Mouse (Mus musculus): ENCODE measurements around the gene Igfn1. TPM values are rescaled to one million over a fixed set of nuclear protein-coding genes. Genes with fewer than 3 reads are reported as not detected.

The Igfn1 gene
- total and polyA plus RNA-seq, 3 experiments = not detected

GRCm38 (mm10) chr1:136040452-136040851 is 34.3 kb upstream of the Igfn1 start:
- TF ChIP-seq POLR2A (IDR thresholded peaks at IDR 0.05; ENCODE audit: low read depth, low read length) (no peak), UBTF (IDR thresholded peaks at IDR 0.05; ENCODE audit: low read depth, low read length) (no peak), IRF4 (IDR thresholded peaks at IDR 0.05; ENCODE audit: low read depth, low read length) (no peak), CHD1 (IDR thresholded peaks at IDR 0.05; ENCODE audit: low read depth, low read length) (no peak), ZC3H11A (IDR thresholded peaks at IDR 0.05; ENCODE audit: low read depth, low read length) (no peak), JUN (IDR thresholded peaks at IDR 0.05; ENCODE audit: insufficient read depth, low read depth, low read length) (no peak)
- no peak overlapping the region for H3K4me3 ChIP-seq (replicated peaks in 1 of 3; ENCODE audit: low read depth in 2 of 3, low read length in 2 of 3, poor library complexity in 1 of 3)

GRCm38 (mm10) chr1:136038746-136039538 is 32.8 kb upstream of the Igfn1 start:
- no peaks in the 10 kb centered on the region for H3K9me3 ChIP-seq (replicated peaks; ENCODE audit: low read length)
- H3K4me3 ChIP-seq (replicated peaks in 1 of 3; ENCODE audit: low read depth in 2 of 3, low read length in 2 of 3, poor library complexity in 1 of 3) = no peak overlapping the region
- in situ Hi-C loops (cut with MboI; ENCODE audit: low pct_ligation_motif_present, low pct_unique_long_range_greater_than_20kb, low sequenced_read_pairs) = no loop called here
- TF ChIP-seq CHD2 (IDR thresholded peaks at IDR 0.05; ENCODE audit: low read length) (no peak), USF1 (IDR thresholded peaks at IDR 0.05; ENCODE audit: low read depth, low read length) (no peak), MEF2A (IDR thresholded peaks at IDR 0.05; ENCODE audit: borderline replicate concordance, low read depth, low read length) (no peak), CHD1 (IDR thresholded peaks at IDR 0.05; ENCODE audit: low read depth, low read length) (no peak), BHLHE40 (IDR thresholded peaks at IDR 0.05; ENCODE audit: low read depth, low read length) (no peak)
- H3K9ac ChIP-seq (ENCODE audit: insufficient read depth, low read depth) = no peak overlapping the region
- H3K27me3 ChIP-seq (replicated peaks) = peaks cover 23% of the 10 kb centered on the region
- H3K36me3 ChIP-seq (replicated peaks in 1 of 2; ENCODE audit: control insufficient read depth in 1 of 2, insufficient read depth in 1 of 2, low read length in 1 of 2) = peaks cover 9 to 18% of the 10 kb centered on the region in 2 experiments
- H3K27ac ChIP-seq (ENCODE audit: insufficient read depth, low read depth) = no peak overlapping the region
- dilution Hi-C loops (cut with MboI; ENCODE audit: extremely low pct_ligation_motif_present, extremely low pct_unique_long_range_greater_than_20kb, low sequenced_read_pairs) = no loop called here
- H3K79me2 ChIP-seq (replicated peaks; ENCODE audit: control insufficient read depth, extremely low read depth, insufficient read depth, poor library complexity, severe bottlenecking) = no peaks in the 10 kb centered on the region
- H3K4me2 ChIP-seq (ENCODE audit: insufficient read depth, low read depth, poor library complexity, severe bottlenecking) = no peak overlapping the region
- H3K4me1 ChIP-seq (ENCODE audit: control insufficient read depth in 1 of 2, insufficient read depth in 2 of 2) = no peaks in the 10 kb centered on the region
- no peak for DNase-seq (ENCODE audit: extremely low read depth)

More at GRCm38 (mm10) chr1:136040452-136040851, 34.3 kb upstream of the Igfn1 start:
- dilution Hi-C loops (cut with MboI; ENCODE audit: extremely low pct_ligation_motif_present, extremely low pct_unique_long_range_greater_than_20kb, low sequenced_read_pairs) (no loop called here), in situ Hi-C loops (cut with MboI; ENCODE audit: low pct_ligation_motif_present, low pct_unique_long_range_greater_than_20kb, low sequenced_read_pairs) (loop anchor here (10.0 kb wide), 2 partner anchors 76 to 174 kb away; partner anchors contain the start of gene Mroh3)
- Histone ChIP-seq H3K36me3 (replicated peaks in 1 of 2; ENCODE audit: control insufficient read depth in 1 of 2, insufficient read depth in 1 of 2, low read length in 1 of 2) (peaks cover 0 to 3% of the 10 kb centered on the region in 2 experiments), H3K79me2 (replicated peaks; ENCODE audit: control insufficient read depth, extremely low read depth, insufficient read depth, poor library complexity, severe bottlenecking) (no peaks in the 10 kb centered on the region), H3K27me3 (replicated peaks) (peaks cover 31% of the 10 kb centered on the region), H3K27ac (ENCODE audit: insufficient read depth, low read depth) (no peak overlapping the region), H3K4me2 (ENCODE audit: insufficient read depth, low read depth, poor library complexity, severe bottlenecking) (no peak overlapping the region), H3K9me3 (replicated peaks; ENCODE audit: low read length) (no peaks in the 10 kb centered on the region), H3K9ac (ENCODE audit: insufficient read depth, low read depth) (no peak overlapping the region), H3K4me1 (ENCODE audit: control insufficient read depth in 1 of 2, insufficient read depth in 2 of 2) (no peaks in the 10 kb centered on the region)
- DNase-seq (ENCODE audit: extremely low read depth) = no peak

- peaks cover 31 to 77% of the 10 kb centered on the region in 2 experiments for H3K36me3 ChIP-seq (replicated peaks in 1 of 2; ENCODE audit: control insufficient read depth in 1 of 2, insufficient read depth in 1 of 2, low read length in 1 of 2)
- in situ Hi-C loops (cut with MboI; ENCODE audit: low pct_ligation_motif_present, low pct_unique_long_range_greater_than_20kb, low sequenced_read_pairs) = no loop called here
- H3K27ac ChIP-seq (ENCODE audit: insufficient read depth, low read depth) = no peak overlapping the region
These were observed 26.8 kb upstream of the Igfn1 start for GRCm38 (mm10) chr1:136032961-136033360.

More at GRCm38 (mm10) chr1:136032961-136033360, 26.8 kb upstream of the Igfn1 start:
- DNase-seq (ENCODE audit: extremely low read depth) = no peak
- Histone ChIP-seq H3K9ac (ENCODE audit: insufficient read depth, low read depth) (no peak overlapping the region), H3K4me3 (replicated peaks in 1 of 3; ENCODE audit: low read depth in 2 of 3, low read length in 2 of 3, poor library complexity in 1 of 3) (no peak overlapping the region), H3K79me2 (replicated peaks; ENCODE audit: control insufficient read depth, extremely low read depth, insufficient read depth, poor library complexity, severe bottlenecking) (no peaks in the 10 kb centered on the region), H3K27me3 (replicated peaks) (no peaks in the 10 kb centered on the region), H3K4me1 (ENCODE audit: control insufficient read depth in 1 of 2, insufficient read depth in 2 of 2) (peaks cover 0 to 18% of the 10 kb centered on the region in 2 experiments; a peak in 2 of 4 replicates), H3K9me3 (replicated peaks; ENCODE audit: low read length) (no peaks in the 10 kb centered on the region), H3K4me2 (ENCODE audit: insufficient read depth, low read depth, poor library complexity, severe bottlenecking) (no peak overlapping the region)
- no peak for TF ChIP-seq HCFC1 (IDR thresholded peaks at IDR 0.05; ENCODE audit: low read depth, low read length)
- no peak for TF ChIP-seq KAT2A (IDR thresholded peaks at IDR 0.05; ENCODE audit: insufficient replicate concordance, low read length)
- TF ChIP-seq CHD2 (IDR thresholded peaks at IDR 0.05; ENCODE audit: low read length) = no peak
- TF ChIP-seq BHLHE40 (IDR thresholded peaks at IDR 0.05; ENCODE audit: low read depth, low read length) = no peak
- TF ChIP-seq MAFK (IDR thresholded peaks at IDR 0.05; ENCODE audit: insufficient replicate concordance, low read length) = no peak
- TF ChIP-seq JUN (IDR thresholded peaks at IDR 0.05; ENCODE audit: insufficient read depth, low read depth, low read length) = no peak
- TF ChIP-seq USF2 (conservative IDR thresholded peaks at IDR 0.05; ENCODE audit: low read depth, low read length) = no peak
- no peak for TF ChIP-seq RCOR1 (conservative IDR thresholded peaks at IDR 0.05; ENCODE audit: low read depth, low read length)
- no peak for TF ChIP-seq IRF4 (IDR thresholded peaks at IDR 0.05; ENCODE audit: low read depth, low read length)
- no peak for TF ChIP-seq ZC3H11A (IDR thresholded peaks at IDR 0.05; ENCODE audit: low read depth, low read length)
- TF ChIP-seq E2F4 (IDR thresholded peaks at IDR 0.05; ENCODE audit: insufficient replicate concordance, low read depth, low read length) = no peak
- dilution Hi-C loops (cut with MboI; ENCODE audit: extremely low pct_ligation_motif_present, extremely low pct_unique_long_range_greater_than_20kb, low sequenced_read_pairs) = no loop called here

Data from CH12.LX (cell line).